Mouse (Mus musculus): ENCODE results near the gene Me1. TPM values are rescaled to one million over a fixed set of nuclear protein-coding genes. Genes with fewer than 3 reads are reported as not detected.

Me1 gene
- polyA plus RNA-seq, 1 experiment = 33.6 TPM

DNA sequence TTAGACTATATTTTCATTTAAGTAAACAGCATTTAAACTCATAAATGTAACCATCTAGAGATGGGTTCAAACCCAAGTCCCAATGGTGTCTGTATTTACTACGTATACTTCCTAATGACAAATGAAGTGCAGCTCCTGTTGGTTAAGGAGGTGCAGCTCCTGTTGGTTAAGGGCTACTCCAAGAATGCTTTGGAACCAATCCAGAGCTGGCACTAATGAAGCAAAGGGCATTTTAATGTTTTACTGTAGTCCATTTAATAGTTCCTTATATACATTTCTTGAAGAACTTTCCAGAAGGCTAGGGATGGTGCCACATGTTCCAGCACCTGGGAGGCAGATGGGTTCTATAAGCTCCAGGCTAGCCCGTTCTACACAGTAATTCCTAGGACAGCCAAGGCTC is 20.3 kb downstream of the Me1 start:
- no peak overlapping the region for H3ac ChIP-seq (ENCODE audit: control insufficient read depth, insufficient read length)
- peaks cover 3% of the 10 kb centered on the region for H3K79me2 ChIP-seq (ENCODE audit: control insufficient read depth, insufficient read depth)
- TF ChIP-seq REST (IDR thresholded peaks at IDR 0.05; ENCODE audit: insufficient read depth, insufficient read length) = no peak
- TF ChIP-seq MYOD1 (IDR thresholded peaks at IDR 0.05; ENCODE audit: control insufficient read depth in 1 of 3, insufficient read length in 2 of 3, low read depth in 2 of 3) = no peak
- TF ChIP-seq MYOG (IDR thresholded peaks at IDR 0.05; ENCODE audit: control insufficient read depth in 1 of 3, insufficient read depth in 1 of 3, insufficient read length in 2 of 3, low read depth in 2 of 3) = no peak
- TF ChIP-seq E2F4 (IDR thresholded peaks at IDR 0.05; ENCODE audit: insufficient read depth) = no peak
- TF ChIP-seq POLR2AphosphoS2 (IDR thresholded peaks at IDR 0.05; ENCODE audit: insufficient read length, low read depth) = no peak
- TF ChIP-seq TCF12 (IDR thresholded peaks at IDR 0.05; ENCODE audit: insufficient read depth, poor library complexity, severe bottlenecking) = no peak
- no peak for TF ChIP-seq SRF (IDR thresholded peaks at IDR 0.05; ENCODE audit: control insufficient read depth, insufficient read length, low read depth)
- TF ChIP-seq CEBPB (IDR thresholded peaks at IDR 0.05; ENCODE audit: insufficient read depth, poor library complexity, severe bottlenecking) = no peak
- TF ChIP-seq POLR2A (IDR thresholded peaks at IDR 0.05; ENCODE audit: insufficient read length, low read depth) = no peak
- TF ChIP-seq USF1 (IDR thresholded peaks at IDR 0.05; ENCODE audit: low read depth) = no peak
- no peak for TF ChIP-seq TCF3 (IDR thresholded peaks at IDR 0.05; ENCODE audit: insufficient read length, low read depth)
- no peak for TF ChIP-seq MAX (IDR thresholded peaks at IDR 0.05; ENCODE audit: low read depth)
- no peaks in the 10 kb centered on the region for H3K36me3 ChIP-seq (ENCODE audit: control insufficient read depth, insufficient read depth)
- no peak overlapping the region for H3K4me3 ChIP-seq
- no peak overlapping the region for H3K4me2 ChIP-seq (ENCODE audit: low read depth)
- H3K27me3 ChIP-seq (ENCODE audit: control insufficient read depth, insufficient read depth, insufficient read length) = no peaks in the 10 kb centered on the region

GRCm38 (mm10) chr9:86672907-86673472 is 22.8 kb downstream of the Me1 start:
- no peaks in the 10 kb centered on the region for H3K36me3 ChIP-seq (ENCODE audit: control insufficient read depth, insufficient read depth)
- no peak overlapping the region for H3K4me3 ChIP-seq
- no peaks in the 10 kb centered on the region for H3K27me3 ChIP-seq (ENCODE audit: control insufficient read depth, insufficient read depth, insufficient read length)
- H3K4me2 ChIP-seq (ENCODE audit: low read depth) = no peak overlapping the region
- no peak overlapping the region for H3ac ChIP-seq (ENCODE audit: control insufficient read depth, insufficient read length)
- H3K79me2 ChIP-seq (ENCODE audit: control insufficient read depth, insufficient read depth) = no peaks in the 10 kb centered on the region
- TF ChIP-seq MYOD1 (IDR thresholded peaks at IDR 0.05; ENCODE audit: control insufficient read depth in 1 of 3, insufficient read length in 2 of 3, low read depth in 2 of 3) (no peak), MAX (IDR thresholded peaks at IDR 0.05; ENCODE audit: low read depth) (no peak), MYOG (IDR thresholded peaks at IDR 0.05; ENCODE audit: control insufficient read depth in 1 of 3, insufficient read depth in 1 of 3, insufficient read length in 2 of 3, low read depth in 2 of 3) (no peak), POLR2AphosphoS2 (IDR thresholded peaks at IDR 0.05; ENCODE audit: insufficient read length, low read depth) (no peak), POLR2A (IDR thresholded peaks at IDR 0.05; ENCODE audit: insufficient read length, low read depth) (no peak), E2F4 (IDR thresholded peaks at IDR 0.05; ENCODE audit: insufficient read depth) (no peak), USF1 (IDR thresholded peaks at IDR 0.05; ENCODE audit: low read depth) (no peak), TCF12 (IDR thresholded peaks at IDR 0.05; ENCODE audit: insufficient read depth, poor library complexity, severe bottlenecking) (no peak), SRF (IDR thresholded peaks at IDR 0.05; ENCODE audit: control insufficient read depth, insufficient read length, low read depth) (no peak), CEBPB (IDR thresholded peaks at IDR 0.05; ENCODE audit: insufficient read depth, poor library complexity, severe bottlenecking) (no peak), TCF3 (IDR thresholded peaks at IDR 0.05; ENCODE audit: insufficient read length, low read depth) (no peak), REST (IDR thresholded peaks at IDR 0.05; ENCODE audit: insufficient read depth, insufficient read length) (no peak)

DNA sequence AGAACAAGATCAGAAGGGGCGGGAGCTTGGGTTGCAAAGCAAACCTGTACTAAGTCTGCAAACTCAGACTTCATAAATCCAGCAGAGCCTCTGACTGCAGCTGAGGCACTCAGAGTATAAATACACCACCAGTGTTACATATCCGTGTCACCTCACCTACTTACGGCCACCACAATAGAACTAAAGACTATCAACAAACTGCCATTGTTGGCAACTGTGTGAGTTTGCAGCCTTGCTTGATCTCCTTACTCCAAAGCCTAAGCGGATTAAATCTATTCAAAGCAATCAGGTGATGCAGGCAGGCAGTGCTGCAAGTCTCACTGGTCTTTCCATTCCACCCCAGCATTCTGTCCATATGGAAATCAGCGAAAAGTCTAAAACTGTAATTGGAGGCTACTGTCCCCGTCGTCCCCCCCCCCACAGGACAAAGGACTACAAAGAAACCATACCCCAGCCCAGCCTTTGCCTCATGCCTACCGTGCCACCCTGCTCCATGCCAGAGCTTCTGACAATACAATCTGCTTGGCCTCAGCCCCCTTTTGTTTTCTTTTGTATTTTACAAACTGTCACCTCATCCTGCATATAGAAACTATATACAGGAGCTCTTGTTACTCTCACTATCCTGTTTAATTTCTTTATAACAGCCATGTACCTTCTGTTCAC is 27.0 kb downstream of the Me1 start:
- Histone ChIP-seq H3K79me2 (ENCODE audit: control insufficient read depth, insufficient read depth) (peaks cover 6% of the 10 kb centered on the region), H3K4me2 (ENCODE audit: low read depth) (no peak overlapping the region), H3ac (ENCODE audit: control insufficient read depth, insufficient read length) (no peak overlapping the region), H3K27me3 (ENCODE audit: control insufficient read depth, insufficient read depth, insufficient read length) (no peaks in the 10 kb centered on the region), H3K36me3 (ENCODE audit: control insufficient read depth, insufficient read depth) (no peaks in the 10 kb centered on the region), H3K4me3 (no peak overlapping the region)
- TF ChIP-seq TCF12 (IDR thresholded peaks at IDR 0.05; ENCODE audit: insufficient read depth, poor library complexity, severe bottlenecking) = no peak
- TF ChIP-seq MAX (IDR thresholded peaks at IDR 0.05; ENCODE audit: low read depth) = no peak
- no peak for TF ChIP-seq POLR2A (IDR thresholded peaks at IDR 0.05; ENCODE audit: insufficient read length, low read depth)
- TF ChIP-seq REST (IDR thresholded peaks at IDR 0.05; ENCODE audit: insufficient read depth, insufficient read length) = no peak
- TF ChIP-seq SRF (IDR thresholded peaks at IDR 0.05; ENCODE audit: control insufficient read depth, insufficient read length, low read depth) = no peak
- TF ChIP-seq POLR2AphosphoS2 (IDR thresholded peaks at IDR 0.05; ENCODE audit: insufficient read length, low read depth) = no peak
- no peak for TF ChIP-seq CEBPB (IDR thresholded peaks at IDR 0.05; ENCODE audit: insufficient read depth, poor library complexity, severe bottlenecking)
- TF ChIP-seq E2F4 (IDR thresholded peaks at IDR 0.05; ENCODE audit: insufficient read depth) = no peak
- no peak for TF ChIP-seq MYOG (IDR thresholded peaks at IDR 0.05; ENCODE audit: control insufficient read depth in 1 of 3, insufficient read depth in 1 of 3, insufficient read length in 2 of 3, low read depth in 2 of 3)
- TF ChIP-seq TCF3 (IDR thresholded peaks at IDR 0.05; ENCODE audit: insufficient read length, low read depth) = no peak
- no peak for TF ChIP-seq USF1 (IDR thresholded peaks at IDR 0.05; ENCODE audit: low read depth)
- TF ChIP-seq MYOD1 (IDR thresholded peaks at IDR 0.05; ENCODE audit: control insufficient read depth in 1 of 3, insufficient read length in 2 of 3, low read depth in 2 of 3) = no peak

GRCm38 (mm10) chr9:86667138-86667750 is 28.5 kb downstream of the Me1 start:
- TF ChIP-seq USF1 (IDR thresholded peaks at IDR 0.05; ENCODE audit: low read depth) (no peak), SRF (IDR thresholded peaks at IDR 0.05; ENCODE audit: control insufficient read depth, insufficient read length, low read depth) (no peak), POLR2A (IDR thresholded peaks at IDR 0.05; ENCODE audit: insufficient read length, low read depth) (no peak), MYOD1 (IDR thresholded peaks at IDR 0.05; ENCODE audit: control insufficient read depth in 1 of 3, insufficient read length in 2 of 3, low read depth in 2 of 3) (no peak), POLR2AphosphoS2 (IDR thresholded peaks at IDR 0.05; ENCODE audit: insufficient read length, low read depth) (no peak), MYOG (IDR thresholded peaks at IDR 0.05; ENCODE audit: control insufficient read depth in 1 of 3, insufficient read depth in 1 of 3, insufficient read length in 2 of 3, low read depth in 2 of 3) (no peak), TCF12 (IDR thresholded peaks at IDR 0.05; ENCODE audit: insufficient read depth, poor library complexity, severe bottlenecking) (no peak), TCF3 (IDR thresholded peaks at IDR 0.05; ENCODE audit: insufficient read length, low read depth) (no peak), REST (IDR thresholded peaks at IDR 0.05; ENCODE audit: insufficient read depth, insufficient read length) (no peak), E2F4 (IDR thresholded peaks at IDR 0.05; ENCODE audit: insufficient read depth) (no peak), MAX (IDR thresholded peaks at IDR 0.05; ENCODE audit: low read depth) (no peak), CEBPB (IDR thresholded peaks at IDR 0.05; ENCODE audit: insufficient read depth, poor library complexity, severe bottlenecking) (no peak)
- no peak overlapping the region for H3K4me3 ChIP-seq

More at GRCm38 (mm10) chr9:86667138-86667750, 28.5 kb downstream of the Me1 start:
- H3K4me2 ChIP-seq (ENCODE audit: low read depth) = no peak overlapping the region
- H3ac ChIP-seq (ENCODE audit: control insufficient read depth, insufficient read length) = no peak overlapping the region
- no peaks in the 10 kb centered on the region for H3K27me3 ChIP-seq (ENCODE audit: control insufficient read depth, insufficient read depth, insufficient read length)
- H3K79me2 ChIP-seq (ENCODE audit: control insufficient read depth, insufficient read depth) = peaks cover 7% of the 10 kb centered on the region
- peaks cover 6% of the 10 kb centered on the region for H3K36me3 ChIP-seq (ENCODE audit: control insufficient read depth, insufficient read depth)

All from myocyte (in vitro differentiated cells).